Mouse (Mus musculus): Measurements from ENCODE around the gene Sbno1.

- TF ChIP-seq EP300 (IDR thresholded peaks at IDR 0.05; ENCODE audit: insufficient read depth, low read depth, low read length) (peak; percentile 7; the same call in 1 of the 2 replicates), POLR2A (IDR thresholded peaks at IDR 0.05; ENCODE audit: insufficient read depth, low read depth, low read length) (peak; percentile 56; the same call in 1 of the 2 replicates)
Observed at GRCm38 (mm10) chr5:124425412-124426259, at the start of gene Sbno1.
